Mouse (Mus musculus): Measurements from ENCODE around the gene Edem3.

- TF ChIP-seq CTCF (conservative IDR thresholded peaks at IDR 0.05; ENCODE audit: low read length) (no peak), NANOG (IDR thresholded peaks at IDR 0.05; ENCODE audit: borderline replicate concordance, low read length) (no peak), POU5F1 (IDR thresholded peaks at IDR 0.05; ENCODE audit: borderline replicate concordance, low read length) (no peak)
These were observed 3.1 kb downstream of the Edem3 start for GRCm38 (mm10) chr1:151758301-151758700.

Data from E14TG2a.4 (cell line).